Mouse (Mus musculus) spleen, adult 12 weeks (tissue): ENCODE measurements around the gene Vmn1r205.
"Not testable (repeated sequence)": the region's sequence is repeated elsewhere in the genome, so short reads cannot be mapped to it uniquely, and the experiment has no call there.

Experiments
- DNase-seq: peaks from one replicate; pipeline ENCODE4 v3.0.0; 2022; ENCODE audit warnings: low spot score

Vmn1r205 gene

DNA sequence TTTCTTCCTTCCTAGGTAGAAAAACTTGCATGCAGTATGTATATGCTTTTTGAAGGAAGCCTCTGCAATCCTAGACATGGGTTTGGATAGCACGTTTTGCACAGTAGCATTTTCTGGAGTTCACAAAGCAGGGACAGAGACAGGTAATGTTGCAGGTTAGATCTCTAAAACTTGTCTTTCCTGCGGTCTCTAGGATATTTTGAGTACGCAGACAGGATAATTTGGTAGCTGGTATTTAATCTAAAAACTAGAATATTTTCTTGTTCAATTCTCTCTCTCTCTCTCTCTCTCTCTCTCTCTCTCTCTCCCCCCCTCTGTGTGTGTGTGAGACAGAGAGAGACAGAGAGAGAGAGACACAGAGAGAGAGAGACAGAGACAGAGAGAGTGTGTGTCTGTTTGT is at the start of gene Vmn1r205:
Gene Vmn1r205 (minus strand): TSS at position 101 of the 400 bp plus-strand sequence.
- DNase-seq, result no peak

GRCm38 (mm10) chr13:22624151-22624550 is 31.4 kb upstream of the Vmn1r205 start, which contains the start of gene Vmn1r206:
Vmn1r206 (minus strand) TSS chr13:22624251.
- not testable (repeated sequence) for DNase-seq

GRCm38 (mm10) chr13:22583336-22583735 is 9.5 kb downstream of the Vmn1r205 start:
- not testable (repeated sequence) for DNase-seq

GRCm38 (mm10) chr13:22574911-22575310 is 17.9 kb downstream of the Vmn1r205 start:
- not testable (repeated sequence) for DNase-seq

DNA sequence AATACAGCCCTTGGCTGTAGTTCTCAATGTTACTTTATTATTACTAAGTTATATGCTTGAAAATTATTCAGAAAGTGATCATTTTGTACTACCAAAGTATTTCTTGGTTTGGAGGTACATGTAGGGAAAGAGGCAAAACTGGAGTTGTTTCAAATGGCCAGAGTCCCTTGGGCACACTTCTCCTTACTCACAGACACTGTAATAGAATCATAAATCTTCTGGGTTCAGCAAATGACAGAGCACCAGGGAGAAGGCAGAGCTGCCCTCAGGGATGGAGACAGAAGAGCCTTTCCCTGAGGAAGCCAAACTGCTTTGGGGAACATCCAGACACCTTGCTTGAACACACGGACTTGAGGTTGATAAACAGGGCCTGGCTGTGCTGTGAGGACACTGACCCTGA is 39.9 kb downstream of the Vmn1r205 start, which contains the start of gene Vmn1r204:
Gene Vmn1r204 (plus strand): TSS at position 301 of the 400 bp plus-strand sequence.
- not testable (repeated sequence) for DNase-seq
